Mouse (Mus musculus) liver, embryonic 11.5 days (tissue): ENCODE data around the gene Cd69. TPM values are rescaled to one million over a fixed set of nuclear protein-coding genes. Genes with fewer than 3 reads are reported as not detected.

Experiments used
- ATAC-seq: fragments of 200-750 bp; cut with Nextera tagmentation; replicated peaks from 2 replicates; pipeline ENCODE4 v1.8.0; 2017; ENCODE audit warnings: moderate number of reproducible peaks, mild to moderate bottlenecking, moderate TSS enrichment, moderate library complexity; ENCODE audit not compliant: low FRiP score
- DNase-seq: peaks from one replicate; pipeline ENCODE4 v3.0.0-alpha.2; 2017; ENCODE audit warnings: low spot score
- H3K27ac ChIP-seq: fragments of 300-500 bp; sonication (generic); 2 replicates; pipeline ENCODE4 v1.5.1; 2014; ENCODE audit warnings: mild to moderate bottlenecking, low read depth, low read length, control low read depth
- H3K27me3 ChIP-seq: fragments of 300-500 bp; sonication (generic); replicated peaks from 2 replicates; pipeline ENCODE4 v1.6.1; 2014; ENCODE audit warnings: low read length, mixed read lengths; ENCODE audit not compliant: control insufficient read depth, insufficient read depth
- H3K36me3 ChIP-seq: fragments of 300-500 bp; sonication (generic); 2 replicates; pipeline ENCODE4 v1.6.1; 2014; ENCODE audit warnings: mild to moderate bottlenecking, low read length, moderate library complexity, mixed read lengths; ENCODE audit not compliant: control insufficient read depth, insufficient read depth
- H3K4me1 ChIP-seq: fragments of 300-500 bp; sonication (generic); replicated peaks from 2 replicates; pipeline ENCODE4 v1.6.1; 2014; ENCODE audit warnings: low read length, mixed read lengths; ENCODE audit not compliant: control insufficient read depth, insufficient read depth
- H3K4me2 ChIP-seq: fragments of 300-500 bp; sonication (generic); 2 replicates; pipeline ENCODE4 v1.6.1; 2014; ENCODE audit warnings: mild to moderate bottlenecking, control low read depth, moderate library complexity
- H3K4me3 ChIP-seq: fragments of 300-500 bp; sonication (generic); 2 replicates; pipeline ENCODE4 v1.5.1; 2014; ENCODE audit warnings: low read depth, low read length, control low read depth
- H3K9ac ChIP-seq: fragments of 300-500 bp; sonication (generic); 2 replicates; pipeline ENCODE4 v1.6.1; 2014; ENCODE audit warnings: low read depth, low read length, control low read depth
- H3K9me3 ChIP-seq: fragments of 300-500 bp; sonication (generic); 2 replicates; pipeline ENCODE4 v1.6.1; 2016; ENCODE audit warnings: low read length, inconsistent platforms, mixed read lengths; ENCODE audit not compliant: control insufficient read depth
- WGBS: fragments of 180-500 bp; shearing (Covaris S2); extraction: QIAGEN DNeasy Blood & Tissue Kit; methylation state at CpG from one replicate; pipeline ENCODE4 v1.1.7; 2014; 5-methylcytosine and 5-hydroxymethylcytosine counted together
- polyA plus RNA-seq: library from polyadenylated mRNA; unstranded; fragments of >200 nt; fragmentation: Nextera tagmentation; extraction: Ambion mirVana; gene quantifications from 2 replicates; pipeline ENCODE4 v1.2.1, GENCODE M21; 2014

Cd69 gene
- polyA plus RNA-seq, 1 experiment from 2014 or later = 1.1 TPM

- DNase-seq = no peak
- 90% methylated on average over 3 of the region's 3 CpGs for WGBS
Measured at GRCm38 (mm10) chr6:129222188-129222800, 52.9 kb downstream of the Cd69 start.

GRCm38 (mm10) chr6:129221053-129221452, 54.2 kb downstream of the Cd69 start:
- no peaks in the 10 kb centered on the region for H3K27me3 ChIP-seq
- no peak overlapping the region for H3K4me2 ChIP-seq
- no peak overlapping the region for H3K27ac ChIP-seq
- DNase-seq (no peak), ATAC-seq (peak; percentile 56)
- no peak overlapping the region for H3K4me3 ChIP-seq
- H3K4me1 ChIP-seq = peaks cover 6% of the 10 kb centered on the region; the same call in 1 of the 2 replicates
- no peak overlapping the region for H3K9ac ChIP-seq
- WGBS = 50% methylated on average over 1 of the region's 1 CpGs
- no peaks in the 10 kb centered on the region for H3K36me3 ChIP-seq
- no peaks in the 10 kb centered on the region for H3K9me3 ChIP-seq

More at GRCm38 (mm10) chr6:129222188-129222800, 52.9 kb downstream of the Cd69 start:
- Histone ChIP-seq H3K4me3 (no peak overlapping the region), H3K27me3 (no peaks in the 10 kb centered on the region), H3K27ac (no peak overlapping the region), H3K4me1 (peaks cover 6% of the 10 kb centered on the region; the same call in 1 of the 2 replicates), H3K36me3 (no peaks in the 10 kb centered on the region), H3K9ac (no peak overlapping the region), H3K9me3 (no peaks in the 10 kb centered on the region), H3K4me2 (no peak overlapping the region)
- no peak for ATAC-seq

GRCm38 (mm10) chr6:129219897-129220517, 55.2 kb downstream of the Cd69 start:
- H3K9me3 ChIP-seq = no peaks in the 10 kb centered on the region
- H3K4me1 ChIP-seq = peaks cover 6% of the 10 kb centered on the region; the same call in 1 of the 2 replicates
- 0 out of 2 replicates have a peak overlapping the region, but pooled peaks have one; percentile 0 for H3K4me2 ChIP-seq
- 49% methylated on average over 3 of the region's 3 CpGs for WGBS
- H3K27ac ChIP-seq = peak overlapping the region; percentile 65
- ATAC-seq (peak; percentile 65), DNase-seq (no peak)
- no peaks in the 10 kb centered on the region for H3K36me3 ChIP-seq
- H3K27me3 ChIP-seq = no peaks in the 10 kb centered on the region
- H3K4me3 ChIP-seq = no peak overlapping the region
- H3K9ac ChIP-seq = no peak overlapping the region

- H3K4me2 ChIP-seq = no peak overlapping the region
- WGBS = 76% methylated on average over 5 of the region's 5 CpGs
- ATAC-seq = no peak
- no peaks in the 10 kb centered on the region for H3K27me3 ChIP-seq
- no peaks in the 10 kb centered on the region for H3K36me3 ChIP-seq
- no peak overlapping the region for H3K27ac ChIP-seq
- H3K4me3 ChIP-seq = no peak overlapping the region
- no peak for DNase-seq
- H3K9ac ChIP-seq = no peak overlapping the region
- H3K4me1 ChIP-seq = peaks cover 6% of the 10 kb centered on the region; the same call in 1 of the 2 replicates
- H3K9me3 ChIP-seq = no peaks in the 10 kb centered on the region
Measured at GRCm38 (mm10) chr6:129218191-129218696, 57.0 kb downstream of the Cd69 start.

Other genes starting within 250 kb of the Cd69 start
- 0.29 and 0.51 TPM in 2 replicates for gene Klrb1f, start 229.5 kb downstream of the Cd69 start, polyA plus RNA-seq
- gene Clec2e, start 174.5 kb downstream of the Cd69 start, polyA plus RNA-seq = not detected in 2 replicates
- not detected in 2 replicates for gene Clec2d, start 94.8 kb downstream of the Cd69 start, polyA plus RNA-seq
- not detected in 2 replicates for gene 4922502D21Rik, start 56.4 kb upstream of the Cd69 start, polyA plus RNA-seq
- gene Clec12a, start 67.3 kb upstream of the Cd69 start, polyA plus RNA-seq = 1.7 and 2.7 TPM in 2 replicates
- gene Clec12b, start 110.4 kb upstream of the Cd69 start, polyA plus RNA-seq = not detected in 2 replicates
- 39.2 and 39.8 TPM in 2 replicates for gene Clec1b, start 121.9 kb upstream of the Cd69 start, polyA plus RNA-seq
- 0.56 and 0.67 TPM in 2 replicates for gene Clec9a, start 133.4 kb upstream of the Cd69 start, polyA plus RNA-seq
- 0.38 and 0.65 TPM in 2 replicates for gene Clec1a, start 176.6 kb upstream of the Cd69 start, polyA plus RNA-seq
- 0.71 and 1.1 TPM in 2 replicates for gene Olr1, start 231.7 kb upstream of the Cd69 start, polyA plus RNA-seq
- gene Tmem52b, start 237.1 kb upstream of the Cd69 start, polyA plus RNA-seq = not detected in 2 replicates